Mouse (Mus musculus) testis, adult 2 months (tissue): ENCODE data around the gene Akap9. TPM values are rescaled to one million over a fixed set of nuclear protein-coding genes. Genes with fewer than 3 reads are reported as not detected.

Source experiments
- H3K27ac ChIP-seq: fragments of 200-500 bp; 2 replicates; pipeline ENCODE4 v1.5.1; 2012; ENCODE audit warnings: low read depth, low read length; ENCODE audit not compliant: control insufficient read depth, insufficient read depth
- H3K27me3 ChIP-seq: fragments of 200-500 bp; 2 replicates; pipeline ENCODE4 v1.6.1; 2012; ENCODE audit warnings: mild to moderate bottlenecking, low read length, moderate library complexity; ENCODE audit not compliant: control insufficient read depth, insufficient read depth
- H3K36me3 ChIP-seq: fragments of 200-500 bp; 2 replicates; pipeline ENCODE4 v1.6.1; 2012; ENCODE audit warnings: mild to moderate bottlenecking, low read length; ENCODE audit not compliant: control insufficient read depth, insufficient read depth
- H3K4me1 ChIP-seq: fragments of 200-500 bp; 2 replicates; pipeline ENCODE4 v1.6.1; 2012; ENCODE audit warnings: low read length; ENCODE audit not compliant: control insufficient read depth, insufficient read depth
- H3K4me3 ChIP-seq: fragments of 200-500 bp; 2 replicates; pipeline ENCODE4 v1.5.1; 2012; ENCODE audit warnings: low read depth, mild to moderate bottlenecking, low read length, moderate library complexity, mixed read lengths; ENCODE audit not compliant: control insufficient read depth
- CTCF ChIP-seq: fragments of 200-500 bp; IDR thresholded peaks from 2 replicates; pipeline ENCODE4 v1.5.1; 2012; ENCODE audit warnings: low read depth, mild to moderate bottlenecking, inconsistent platforms, low read length, moderate library complexity; ENCODE audit not compliant: control insufficient read depth, insufficient read depth, insufficient replicate concordance
- POLR2A ChIP-seq: fragments of 200-500 bp; IDR thresholded peaks from 2 replicates; pipeline ENCODE4 v1.6.1; 2012; ENCODE audit warnings: low read depth, mild to moderate bottlenecking, inconsistent platforms, low read length, moderate library complexity; ENCODE audit not compliant: control insufficient read depth
- polyA plus RNA-seq: library from polyadenylated mRNA; depleted of rRNA; stranded (reverse); fragments of >200 nt; gene quantifications from 2 replicates; pipeline ENCODE4 v1.2.3, GENCODE M21; 2012

Akap9 gene
- polyA plus RNA-seq, 1 experiment, result 11.5 TPM

GRCm38 (mm10) chr5:4039351-4039750 is 111.5 kb downstream of the Akap9 start:
- Histone ChIP-seq H3K27ac (no peak overlapping the region), H3K4me3 (no peak overlapping the region), H3K27me3 (no peaks in the 10 kb centered on the region), H3K4me1 (no peaks in the 10 kb centered on the region), H3K36me3 (no peaks in the 10 kb centered on the region)
- TF ChIP-seq POLR2A (no peak), CTCF (no peak)

GRCm38 (mm10) chr5:4040372-4040771 is 112.5 kb downstream of the Akap9 start:
- no peak overlapping the region for H3K4me3 ChIP-seq
- no peaks in the 10 kb centered on the region for H3K4me1 ChIP-seq
- H3K27ac ChIP-seq, result no peak overlapping the region
- H3K27me3 ChIP-seq, result no peaks in the 10 kb centered on the region
- TF ChIP-seq CTCF (no peak), POLR2A (no peak)
- no peaks in the 10 kb centered on the region for H3K36me3 ChIP-seq

GRCm38 (mm10) chr5:4040922-4041321 is 113.1 kb downstream of the Akap9 start:
- Histone ChIP-seq H3K4me1 (no peaks in the 10 kb centered on the region), H3K4me3 (no peak overlapping the region), H3K36me3 (no peaks in the 10 kb centered on the region), H3K27ac (no peak overlapping the region), H3K27me3 (no peaks in the 10 kb centered on the region)
- no peak for TF ChIP-seq CTCF

GRCm38 (mm10) chr5:4060313-4060712 is 132.5 kb downstream of the Akap9 start:
- TF ChIP-seq POLR2A (no peak), CTCF (no peak)
- no peaks in the 10 kb centered on the region for H3K27me3 ChIP-seq
- no peak overlapping the region for H3K4me3 ChIP-seq
- no peaks in the 10 kb centered on the region for H3K4me1 ChIP-seq
- no peak overlapping the region for H3K27ac ChIP-seq
- H3K36me3 ChIP-seq, result no peaks in the 10 kb centered on the region

GRCm38 (mm10) chr5:4066476-4067115 is 138.7 kb downstream of the Akap9 start:
- no peaks in the 10 kb centered on the region for H3K27me3 ChIP-seq
- TF ChIP-seq CTCF (no peak), POLR2A (no peak)
- no peaks in the 10 kb centered on the region; the same call in 1 of the 2 replicates for H3K36me3 ChIP-seq
- H3K4me1 ChIP-seq, result no peaks in the 10 kb centered on the region
- no peak overlapping the region for H3K27ac ChIP-seq
- no peak overlapping the region for H3K4me3 ChIP-seq

- Histone ChIP-seq H3K36me3 (no peaks in the 10 kb centered on the region; the same call in 1 of the 2 replicates), H3K27ac (no peak overlapping the region), H3K4me3 (no peak overlapping the region), H3K4me1 (no peaks in the 10 kb centered on the region), H3K27me3 (no peaks in the 10 kb centered on the region)
- TF ChIP-seq POLR2A, result no peak
- TF ChIP-seq CTCF, result no peak
Measured at GRCm38 (mm10) chr5:4067203-4067602, 139.3 kb downstream of the Akap9 start.

GRCm38 (mm10) chr5:4079086-4079485 is 151.2 kb downstream of the Akap9 start:
- H3K27me3 ChIP-seq, result no peaks in the 10 kb centered on the region
- H3K27ac ChIP-seq, result no peak overlapping the region
- TF ChIP-seq CTCF (no peak), POLR2A (no peak)
- no peaks in the 10 kb centered on the region; the same call in 1 of the 2 replicates for H3K36me3 ChIP-seq
- no peak overlapping the region for H3K4me3 ChIP-seq
- no peaks in the 10 kb centered on the region for H3K4me1 ChIP-seq

- Histone ChIP-seq H3K27me3 (no peaks in the 10 kb centered on the region), H3K36me3 (no peaks in the 10 kb centered on the region; the same call in 1 of the 2 replicates), H3K27ac (no peak overlapping the region), H3K4me3 (no peak overlapping the region), H3K4me1 (no peaks in the 10 kb centered on the region)
- TF ChIP-seq POLR2A, result no peak
- TF ChIP-seq CTCF, result no peak
Measured at GRCm38 (mm10) chr5:4080861-4081260, 153.0 kb downstream of the Akap9 start.
